Mouse (Mus musculus) liver, adult 2 months (tissue): ENCODE measurements around the gene Efcab5.

Source experiments
- CTCF ChIP-seq: fragments of 200-500 bp; IDR thresholded peaks from 2 replicates; pipeline ENCODE4 v1.5.1; 2011; ENCODE audit warnings: low read depth, low read length, control low read depth
- POLR2A ChIP-seq: fragments of 200-500 bp; IDR thresholded peaks from 2 replicates; pipeline ENCODE4 v1.6.1; 2011; ENCODE audit warnings: low read length, control low read depth; ENCODE audit not compliant: insufficient read depth; ENCODE audit errors: extremely low read depth

DNA sequence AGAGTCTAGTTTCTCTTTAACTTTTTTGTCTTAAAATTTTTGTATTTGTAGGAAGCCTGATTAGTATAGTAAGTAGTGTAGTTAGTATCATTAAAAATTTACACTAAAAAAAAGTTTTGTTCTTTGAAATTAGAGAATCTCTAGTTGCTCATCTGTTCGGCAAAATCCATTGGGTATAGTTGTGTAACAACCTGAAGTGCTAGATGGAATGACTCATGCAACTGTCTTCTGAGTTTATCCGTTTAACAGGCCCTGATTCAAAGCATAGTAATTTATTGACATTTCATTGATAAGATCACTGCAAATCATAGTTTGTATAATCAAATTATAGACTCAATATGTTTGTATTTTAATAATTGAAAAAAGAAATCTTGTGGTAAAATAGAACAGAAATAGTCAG is 42.0 kb upstream of the Efcab5 start:
- no peak for TF ChIP-seq CTCF
- no peak for TF ChIP-seq POLR2A
